Mouse (Mus musculus) midbrain, embryonic 11.5 days (tissue): Measurements from ENCODE around the gene Nrn1. TPM values are rescaled to one million over a fixed set of nuclear protein-coding genes. Genes with fewer than 3 reads are reported as not detected.

Source experiments
- ATAC-seq: fragments of 200-750 bp; cut with Nextera tagmentation; 2 replicates; pipeline ENCODE4 v1.8.0; 2017; ENCODE audit warnings: moderate TSS enrichment, moderate library complexity; ENCODE audit not compliant: low FRiP score
- DNase-seq: peaks from one replicate; pipeline ENCODE4 v3.0.0; 2015; ENCODE audit warnings: low spot score; ENCODE audit errors: missing footprints
- H3K27ac ChIP-seq: fragments of 300-500 bp; sonication (generic); 2 replicates; pipeline ENCODE4 v1.5.1; 2014; ENCODE audit warnings: low read depth, low read length
- H3K27me3 ChIP-seq: fragments of 300-500 bp; sonication (generic); 2 replicates; pipeline ENCODE4 v1.6.1; 2014; ENCODE audit warnings: mild to moderate bottlenecking, low read length, moderate library complexity, mixed read lengths; ENCODE audit not compliant: control insufficient read depth, insufficient read depth
- H3K36me3 ChIP-seq: fragments of 300-500 bp; sonication (generic); 2 replicates; pipeline ENCODE4 v1.6.1; 2014; ENCODE audit warnings: mild to moderate bottlenecking, low read length, moderate library complexity, mixed read lengths; ENCODE audit not compliant: control insufficient read depth, insufficient read depth
- H3K4me1 ChIP-seq: fragments of 300-500 bp; sonication (generic); 2 replicates; pipeline ENCODE4 v1.6.1; 2014; ENCODE audit warnings: low read length; ENCODE audit not compliant: control insufficient read depth, insufficient read depth
- H3K4me2 ChIP-seq: fragments of 300-500 bp; sonication (generic); 2 replicates; pipeline ENCODE4 v1.6.1; 2014; ENCODE audit warnings: mild to moderate bottlenecking, moderate library complexity
- H3K4me3 ChIP-seq: fragments of 300-500 bp; sonication (generic); 2 replicates; pipeline ENCODE4 v1.5.1; 2014; ENCODE audit warnings: low read depth, low read length
- H3K9ac ChIP-seq: fragments of 300-500 bp; sonication (generic); 2 replicates; pipeline ENCODE4 v1.6.1; 2014; ENCODE audit warnings: low read length
- H3K9me3 ChIP-seq: fragments of 300-500 bp; sonication (generic); 2 replicates; pipeline ENCODE4 v1.6.1; 2016; ENCODE audit warnings: low read length; ENCODE audit not compliant: control insufficient read depth
- WGBS: fragments of 180-500 bp; shearing (Covaris S2); extraction: QIAGEN DNeasy Blood & Tissue Kit; methylation state at CpG from one replicate; pipeline ENCODE4 v1.1.7; 2014; 5-methylcytosine and 5-hydroxymethylcytosine counted together
- polyA plus RNA-seq: library from polyadenylated mRNA; unstranded; fragments of >200 nt; fragmentation: Nextera tagmentation; extraction: Ambion mirVana; gene quantifications from 2 replicates; pipeline ENCODE4 v1.2.1, GENCODE M21; 2014

Nrn1 gene
- polyA plus RNA-seq = 52.7 and 53.5 TPM in 2 replicates

GRCm38 (mm10) chr13:36734731-36735571 lies at the start of gene Nrn1:
Nrn1 (minus strand) TSS chr13:36735131.
- peak within 1 kb of the TSS; percentile 36 for H3K4me3 ChIP-seq
- H3K4me2 ChIP-seq = peak within 1 kb of the TSS; percentile 58
- H3K9ac ChIP-seq = peak within 1 kb of the TSS; percentile 67
- DNase-seq (peak; percentile 94), ATAC-seq (peak; percentile 8; the same call in 1 of the 2 replicates)
- no peaks in the 10 kb centered on the region for H3K9me3 ChIP-seq
- H3K27me3 ChIP-seq = peaks cover 46% of the 10 kb centered on the region
- peaks cover 6% of the 10 kb centered on the region; the same call in 1 of the 2 replicates for H3K4me1 ChIP-seq
- no peaks in the 10 kb centered on the region for H3K36me3 ChIP-seq
- WGBS = under 1% methylated on average over 50 of the region's 50 CpGs
- peak within 1 kb of the TSS; percentile 79 for H3K27ac ChIP-seq

DNA sequence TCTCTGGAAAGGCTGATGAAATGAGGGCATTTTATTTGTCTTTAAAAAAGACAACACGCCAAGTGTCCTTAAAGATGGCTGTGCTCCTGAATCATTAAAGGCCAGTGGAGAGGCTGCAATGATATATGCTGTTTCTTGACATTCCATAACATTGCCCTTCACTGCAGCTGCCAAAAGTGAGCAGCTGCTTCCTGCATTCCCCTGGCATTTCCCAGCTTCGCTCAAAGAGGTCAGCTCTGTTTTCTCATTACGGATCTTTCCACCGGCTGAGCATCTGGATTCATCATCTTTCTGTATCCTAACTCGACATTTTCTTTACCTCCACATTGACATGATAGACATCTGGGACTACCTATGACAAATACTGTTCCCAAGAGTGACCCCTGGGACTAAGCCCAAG lies 44.7 kb upstream of the Nrn1 start:
- H3K27ac ChIP-seq = no peak overlapping the region
- no peaks in the 10 kb centered on the region for H3K9me3 ChIP-seq
- 84% methylated on average over 5 of the region's 5 CpGs for WGBS
- DNase-seq (no peak), ATAC-seq (no peak)
- no peaks in the 10 kb centered on the region for H3K4me1 ChIP-seq
- H3K36me3 ChIP-seq = no peaks in the 10 kb centered on the region
- no peak overlapping the region for H3K4me3 ChIP-seq
- no peak overlapping the region for H3K9ac ChIP-seq
- H3K4me2 ChIP-seq = no peak overlapping the region
- no peaks in the 10 kb centered on the region for H3K27me3 ChIP-seq

DNA sequence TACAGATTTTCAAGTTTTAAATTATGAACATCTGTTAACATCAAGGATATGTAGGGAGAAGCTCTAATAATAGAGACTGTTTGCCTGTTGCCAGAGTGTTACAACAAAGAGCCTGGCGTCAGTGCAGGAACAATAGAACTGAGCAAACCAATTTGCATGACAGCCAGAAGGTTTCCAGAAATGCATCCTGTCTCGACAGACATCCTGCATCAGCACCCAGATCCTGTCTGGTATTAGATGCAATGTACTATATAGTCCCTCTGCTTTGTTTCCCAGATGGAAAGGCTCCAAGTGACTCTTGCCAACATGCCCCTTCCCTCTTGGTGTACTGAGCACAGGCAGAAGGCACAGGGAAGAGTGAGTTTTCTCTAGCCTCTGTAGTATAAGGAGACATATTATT lies 31.9 kb upstream of the Nrn1 start:
- Histone ChIP-seq H3K9me3 (no peaks in the 10 kb centered on the region), H3K36me3 (no peaks in the 10 kb centered on the region), H3K4me3 (no peak overlapping the region), H3K27ac (no peak overlapping the region), H3K4me2 (no peak overlapping the region), H3K27me3 (no peaks in the 10 kb centered on the region), H3K4me1 (no peaks in the 10 kb centered on the region), H3K9ac (no peak overlapping the region)
- no peak for ATAC-seq
- WGBS = 46% methylated on average over 2 of the region's 2 CpGs
- DNase-seq = no peak

DNA sequence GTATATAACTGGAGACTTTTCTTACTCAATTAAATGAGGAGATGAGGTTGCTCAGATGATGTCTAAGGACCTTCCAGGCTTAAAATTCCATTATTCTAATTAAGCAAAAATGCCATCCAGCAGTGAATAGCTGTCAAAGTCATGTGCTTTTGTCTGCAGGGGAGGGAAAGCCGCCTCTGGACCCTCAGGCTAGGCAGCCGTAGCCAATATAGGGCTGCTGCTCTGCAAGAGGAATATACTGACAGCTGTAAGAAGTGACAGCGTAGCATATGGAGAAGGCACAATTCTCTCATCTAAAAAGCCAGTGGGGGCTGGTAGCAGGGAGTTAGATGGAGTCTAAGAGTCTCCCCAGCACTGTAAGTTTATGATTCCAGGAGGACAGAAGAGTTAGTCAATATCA lies 16.9 kb upstream of the Nrn1 start:
- no peak for DNase-seq
- WGBS = 70% methylated on average over 3 of the region's 3 CpGs
- Histone ChIP-seq H3K4me3 (no peak overlapping the region), H3K9me3 (no peaks in the 10 kb centered on the region), H3K36me3 (no peaks in the 10 kb centered on the region), H3K27ac (no peak overlapping the region), H3K4me1 (no peaks in the 10 kb centered on the region), H3K9ac (no peak overlapping the region), H3K4me2 (no peak overlapping the region), H3K27me3 (no peaks in the 10 kb centered on the region)
- no peak for ATAC-seq

DNA sequence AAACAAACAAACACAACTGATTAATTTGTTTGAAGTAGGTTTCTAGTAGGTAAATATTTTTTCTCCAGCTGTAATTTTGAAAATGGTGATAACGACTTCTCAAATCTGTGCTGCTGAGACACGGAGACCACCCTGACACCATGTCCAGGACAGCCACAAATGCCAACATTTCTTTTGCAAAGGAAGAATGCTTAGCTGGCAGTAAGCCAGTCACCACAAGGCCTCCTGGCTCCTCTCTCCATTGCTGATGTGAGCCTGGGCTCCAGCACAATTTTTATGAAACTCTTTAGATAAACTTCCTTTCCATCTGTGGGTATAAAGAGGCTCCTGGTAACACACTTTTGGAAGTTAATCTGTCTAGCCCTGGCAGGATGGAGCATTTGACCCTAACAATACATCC lies 15.1 kb upstream of the Nrn1 start:
- Histone ChIP-seq H3K36me3 (no peaks in the 10 kb centered on the region), H3K27ac (no peak overlapping the region), H3K27me3 (no peaks in the 10 kb centered on the region), H3K4me2 (no peak overlapping the region), H3K9ac (no peak overlapping the region), H3K4me1 (no peaks in the 10 kb centered on the region), H3K9me3 (no peaks in the 10 kb centered on the region), H3K4me3 (no peak overlapping the region)
- DNase-seq = no peak
- WGBS = 84% methylated on average over 2 of the region's 2 CpGs
- ATAC-seq = no peak

DNA sequence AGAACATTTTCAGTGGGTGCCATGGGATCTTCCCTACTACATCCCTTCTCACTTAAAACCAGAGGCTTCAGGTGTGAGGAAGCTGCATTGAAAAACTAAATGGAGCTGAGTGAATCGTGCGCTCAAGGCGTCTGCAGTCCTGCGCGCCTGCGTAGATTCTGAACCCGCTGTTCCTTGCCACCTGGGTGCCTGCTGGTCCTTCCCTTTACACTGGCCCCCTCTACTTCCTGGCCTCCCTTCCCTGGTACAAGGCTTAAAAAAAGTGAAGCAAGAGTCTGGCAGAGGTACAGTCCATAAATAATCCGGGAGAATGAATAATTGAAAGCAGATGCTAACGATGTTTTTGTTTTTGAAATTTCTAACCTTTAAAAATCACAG lies 1.7 kb upstream of the Nrn1 start:
- Histone ChIP-seq H3K9ac (peak overlapping the region; percentile 20; the same call in 1 of the 2 replicates), H3K4me1 (peaks cover 6% of the 10 kb centered on the region; the same call in 1 of the 2 replicates), H3K27ac (0 out of 2 replicates have a peak overlapping the region, but pooled peaks have one; percentile 38), H3K27me3 (peaks cover 31% of the 10 kb centered on the region), H3K36me3 (no peaks in the 10 kb centered on the region), H3K4me3 (peak overlapping the region; percentile 36), H3K9me3 (no peaks in the 10 kb centered on the region), H3K4me2 (peak overlapping the region; percentile 58)
- WGBS = 7% methylated on average over 9 of the region's 9 CpGs
- DNase-seq (no peak), ATAC-seq (peak; percentile 28)

DNA sequence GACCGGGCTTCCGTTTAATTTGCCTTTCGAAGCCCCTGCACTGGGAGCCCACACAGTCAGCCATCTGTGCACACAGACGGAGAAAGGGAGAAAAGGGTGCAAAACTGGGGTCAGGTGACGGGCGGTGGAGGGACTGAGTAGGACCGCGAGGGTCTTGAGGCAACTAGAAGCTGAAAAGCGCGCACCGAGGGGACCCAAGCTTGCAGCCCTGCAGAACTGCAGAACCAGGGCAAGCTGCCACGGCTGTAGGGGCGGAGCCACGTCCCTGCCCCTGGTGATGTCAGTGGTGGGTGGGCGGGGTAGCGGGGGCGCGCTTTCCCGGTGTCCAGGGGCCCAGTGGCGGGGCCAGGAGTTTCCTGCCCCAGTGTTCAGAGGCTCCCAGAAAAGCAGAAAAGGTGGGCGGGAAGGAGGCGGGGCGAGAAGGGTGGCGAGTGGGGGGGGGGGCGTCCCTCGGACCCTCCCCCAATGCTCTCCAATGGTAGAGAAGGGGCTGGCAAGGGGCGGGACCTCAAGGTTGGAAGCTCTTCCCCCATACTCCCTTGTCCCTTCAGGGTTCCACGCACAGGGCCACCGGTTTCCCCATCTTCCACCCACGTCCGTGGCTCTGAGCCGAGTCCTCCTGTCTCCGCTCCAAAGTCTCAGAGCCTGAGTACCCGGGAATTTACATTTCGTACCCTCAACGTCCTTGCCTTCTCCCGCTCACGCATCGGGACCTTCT lies 1.1 kb upstream of the Nrn1 start:
- Histone ChIP-seq H3K36me3 (no peaks in the 10 kb centered on the region), H3K27ac (peak overlapping the region; percentile 67; the same call in 1 of the 2 replicates), H3K27me3 (peaks cover 37% of the 10 kb centered on the region), H3K4me2 (peak overlapping the region; percentile 58), H3K4me1 (peaks cover 6% of the 10 kb centered on the region; the same call in 1 of the 2 replicates), H3K9ac (peak overlapping the region; percentile 64; the same call in 1 of the 2 replicates), H3K9me3 (no peaks in the 10 kb centered on the region), H3K4me3 (peak overlapping the region; percentile 36)
- peak; percentile 99 for DNase-seq
- peak; percentile 93 for ATAC-seq
- 0% methylated on average over 34 of the region's 39 CpGs for WGBS

DNA sequence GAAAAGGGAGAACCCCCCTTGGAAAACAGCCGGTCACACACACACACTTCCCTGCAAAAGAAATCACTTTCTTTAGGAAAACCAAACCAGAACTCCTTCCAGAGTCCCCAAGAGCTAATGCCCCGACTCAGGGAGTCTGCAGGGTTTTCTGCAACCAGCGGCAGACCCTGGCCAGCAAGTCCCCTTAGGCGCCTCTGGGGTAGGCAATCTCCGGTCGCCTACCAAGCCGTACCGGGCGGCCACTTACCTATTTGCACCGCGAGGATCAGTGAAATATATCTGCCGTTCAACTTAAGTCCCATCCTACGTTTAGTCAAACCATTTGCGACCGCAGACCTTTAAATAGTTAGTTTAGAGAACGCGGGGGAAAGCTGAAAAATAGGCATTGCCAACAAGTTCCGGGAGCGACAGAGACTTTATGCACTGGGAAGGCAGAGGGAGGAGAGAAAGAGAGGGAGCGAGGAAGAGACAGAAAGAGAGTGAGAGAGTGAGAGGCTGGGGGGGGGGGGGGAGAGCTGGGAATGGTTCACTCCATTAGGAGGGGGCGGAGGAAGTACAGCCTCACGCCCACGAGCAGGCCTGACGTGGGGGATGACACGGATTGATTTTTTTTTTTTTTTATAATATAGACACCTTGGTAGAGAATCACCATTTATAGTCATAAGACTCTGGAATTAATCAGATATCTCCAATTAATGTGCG lies 791 bp downstream of the Nrn1 start:
- Histone ChIP-seq H3K9ac (peak overlapping the region; percentile 67), H3K36me3 (no peaks in the 10 kb centered on the region), H3K4me1 (peaks cover 6% of the 10 kb centered on the region; the same call in 1 of the 2 replicates), H3K4me3 (peak overlapping the region; percentile 36), H3K27me3 (peaks cover 54% of the 10 kb centered on the region), H3K4me2 (peak overlapping the region; percentile 58), H3K27ac (peak overlapping the region; percentile 79), H3K9me3 (no peaks in the 10 kb centered on the region)
- under 1% methylated on average over 26 of the region's 26 CpGs for WGBS
- DNase-seq = peak; percentile 96
- no peak for ATAC-seq
